20 mouse cellular contexts compared by ENCODE assay signal in the genomic region with DNA sequence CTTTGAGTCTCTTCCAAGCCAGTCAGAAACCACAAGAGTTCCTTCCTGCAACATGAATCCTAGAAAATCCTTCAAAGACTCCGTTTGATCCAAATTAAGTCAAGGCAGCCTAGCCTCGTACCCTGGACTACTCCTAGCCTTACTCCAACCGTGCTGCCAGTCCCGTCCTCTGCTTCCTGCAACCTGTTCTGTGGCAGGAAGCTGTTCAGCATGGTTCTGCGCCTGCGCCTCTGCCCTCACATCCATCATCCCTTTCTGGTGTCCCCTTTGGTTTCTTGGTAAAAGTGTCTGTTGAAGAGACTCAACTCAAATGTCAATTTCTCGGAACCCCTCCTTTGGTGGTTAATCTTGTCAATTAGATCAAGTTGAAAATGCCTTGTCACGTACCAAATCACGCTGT.
DNase-seq lines count a peak whose midpoint lies in the region; ATAC-seq and TF ChIP-seq lines count a peak whose summit lies in the region.
"Had no signal": no experiment of that assay in that cellular context is flagged by ENCODE, and none has a peak within 500 bp of the region (broad histone marks: within the 10 kb centered on the region; RNA-seq: fewer than 3 reads in every experiment).

No protein-coding gene starts in this region.

- WGBS in hindbrain, embryonic 13.5 days: 88% methylated on average over 9 of the region's 9 CpGs
- WGBS in hindbrain, embryonic 14.5 days: 87% methylated on average over 9 of the region's 9 CpGs
- WGBS in forebrain, embryonic 10.5 days: 90% methylated on average over 9 of the region's 9 CpGs

- H3K36me3 ChIP-seq in hindbrain, embryonic 13.5 days: no peaks in the 10 kb centered on the region
- H3K36me3 ChIP-seq in hindbrain, embryonic 14.5 days (replicated peaks; ENCODE audit: control insufficient read depth, insufficient read depth): no peaks in the 10 kb centered on the region
- H3K36me3 ChIP-seq in myocyte (ENCODE audit: control insufficient read depth, insufficient read depth): no peaks in the 10 kb centered on the region
- no peaks in the 10 kb centered on the region for H3K36me3 ChIP-seq in forebrain, embryonic 10.5 days (replicated peaks)
- H3K36me3 ChIP-seq: forebrain, embryonic 15.5 days; heart, embryonic 13.5 days; hindbrain, embryonic 15.5 days; limb, embryonic 15.5 days; midbrain, embryonic 12.5 days had no signal

- H3K27me3 ChIP-seq in hindbrain, embryonic 13.5 days: no peaks in the 10 kb centered on the region
- H3K27me3 ChIP-seq in hindbrain, embryonic 14.5 days (ENCODE audit: control insufficient read depth, insufficient read depth, low read length): no peaks in the 10 kb centered on the region
- H3K27me3 ChIP-seq in myocyte (ENCODE audit: control insufficient read depth, insufficient read depth, insufficient read length): no peaks in the 10 kb centered on the region
- H3K27me3 ChIP-seq in forebrain, embryonic 10.5 days (ENCODE audit: poor library complexity, severe bottlenecking): no peaks in the 10 kb centered on the region
- H3K27me3 ChIP-seq: forebrain, embryonic 15.5 days; heart, embryonic 13.5 days; hindbrain, embryonic 15.5 days; limb, embryonic 15.5 days; midbrain, embryonic 12.5 days had no signal

- no peak overlapping the region for H3ac ChIP-seq in myocyte (ENCODE audit: control insufficient read depth, insufficient read length)

- H3K9ac ChIP-seq in hindbrain, embryonic 13.5 days: no peak overlapping the region
- no peak overlapping the region for H3K9ac ChIP-seq in hindbrain, embryonic 14.5 days
- H3K9ac ChIP-seq: forebrain, embryonic 15.5 days; heart, embryonic 13.5 days; hindbrain, embryonic 15.5 days; limb, embryonic 15.5 days; midbrain, embryonic 12.5 days had no signal

- H3K4me3 ChIP-seq in hindbrain, embryonic 13.5 days: no peak overlapping the region
- H3K4me3 ChIP-seq in hindbrain, embryonic 14.5 days (replicated peaks; ENCODE audit: low read length): no peak overlapping the region
- H3K4me3 ChIP-seq in myocyte: no peak overlapping the region
- no peak overlapping the region for H3K4me3 ChIP-seq in forebrain, embryonic 10.5 days
- H3K4me3 ChIP-seq: forebrain, embryonic 15.5 days; heart, adult 2 months; heart, embryonic 13.5 days; hindbrain, embryonic 15.5 days; limb, embryonic 15.5 days; midbrain, embryonic 12.5 days had no signal

- peaks cover 18% of the 10 kb centered on the region for H3K4me1 ChIP-seq in hindbrain, embryonic 13.5 days (replicated peaks)
- H3K4me1 ChIP-seq in hindbrain, embryonic 14.5 days (replicated peaks; ENCODE audit: control insufficient read depth, insufficient read depth, low read length): no peaks in the 10 kb centered on the region; the same call in none of the 2 replicates
- no peaks in the 10 kb centered on the region for H3K4me1 ChIP-seq in forebrain, embryonic 10.5 days
- H3K4me1 ChIP-seq: forebrain, embryonic 15.5 days; limb, embryonic 15.5 days had no signal

- no peak for TF ChIP-seq POLR2A in myocyte (IDR thresholded peaks at IDR 0.05; ENCODE audit: insufficient read length, low read depth)

- H3K4me2 ChIP-seq in hindbrain, embryonic 13.5 days: no peak overlapping the region
- no peak overlapping the region for H3K4me2 ChIP-seq in hindbrain, embryonic 14.5 days (replicated peaks)
- H3K4me2 ChIP-seq in myocyte (ENCODE audit: low read depth): peak overlapping the region; percentile 25
- H3K4me2 ChIP-seq: forebrain, embryonic 15.5 days; heart, embryonic 13.5 days; hindbrain, embryonic 15.5 days; limb, embryonic 15.5 days; midbrain, embryonic 12.5 days had no signal

- no peak for ATAC-seq in hindbrain, embryonic 13.5 days (ENCODE audit: low FRiP score)
- ATAC-seq in hindbrain, embryonic 14.5 days (ENCODE audit: low FRiP score): no peak
- 0 out of 2 replicates have a peak, but pooled peaks have one; percentile 42 for ATAC-seq in common myeloid progenitor, adult 5-6 weeks (replicated peaks; ENCODE audit: low read depth, poor library complexity, severe bottlenecking)
- no peak for ATAC-seq in monocyte, adult 5-6 weeks (replicated peaks; ENCODE audit: insufficient number of reproducible peaks, low FRiP score, low TSS enrichment, poor library complexity, severe bottlenecking)

- H3K9me3 ChIP-seq in hindbrain, embryonic 13.5 days: no peaks in the 10 kb centered on the region
- H3K9me3 ChIP-seq in hindbrain, embryonic 14.5 days (ENCODE audit: control insufficient read depth, low read length): no peaks in the 10 kb centered on the region
- no peaks in the 10 kb centered on the region for H3K9me3 ChIP-seq in forebrain, embryonic 10.5 days
- H3K9me3 ChIP-seq: forebrain, embryonic 15.5 days; hindbrain, embryonic 15.5 days; limb, embryonic 15.5 days; midbrain, embryonic 12.5 days had no signal

- no peak for DNase-seq in hindbrain, embryonic 14.5 days (ENCODE audit: low spot score)
- DNase-seq in 3134 (ENCODE audit: extremely low read depth, insufficient read length, low spot score): peak; percentile 17
- no peak for DNase-seq in forebrain, embryonic 10.5 days (ENCODE audit: extremely low spot score, low spot score)
- DNase-seq: cerebellum, adult 18-20 months; cerebellum, postnatal 25 days; kidney, postnatal 25 days; left cerebral cortex, postnatal 4 days; right cerebral cortex, postnatal 4 days; thymus, postnatal 25 days had no signal

- H3K79me2 ChIP-seq in myocyte (ENCODE audit: control insufficient read depth, insufficient read depth): no peaks in the 10 kb centered on the region

- 0 out of 2 replicates have a peak overlapping the region, but pooled peaks have one; percentile 44 for H3K27ac ChIP-seq in hindbrain, embryonic 13.5 days
- no peak overlapping the region for H3K27ac ChIP-seq in hindbrain, embryonic 14.5 days
- no peak overlapping the region for H3K27ac ChIP-seq in forebrain, embryonic 10.5 days
- H3K27ac ChIP-seq: forebrain, embryonic 15.5 days; heart, adult 2 months; heart, embryonic 13.5 days; limb, embryonic 15.5 days; macrophage; midbrain, embryonic 12.5 days had no signal

TF ChIP-seq in myocyte, 11 proteins besides CTCF, POLR2A, EP300 and RAD21:
- TF ChIP-seq POLR2AphosphoS2 (IDR thresholded peaks at IDR 0.05; ENCODE audit: insufficient read length, low read depth) (no peak), REST (IDR thresholded peaks at IDR 0.05; ENCODE audit: insufficient read depth, insufficient read length) (no peak), USF1 (IDR thresholded peaks at IDR 0.05; ENCODE audit: low read depth) (no peak), SRF (IDR thresholded peaks at IDR 0.05; ENCODE audit: control insufficient read depth, insufficient read length, low read depth) (no peak), MYOG (IDR thresholded peaks at IDR 0.05; ENCODE audit: control insufficient read depth in 1 of 3, insufficient read depth in 1 of 3, insufficient read length in 2 of 3, low read depth in 2 of 3) (no peak), TCF12 (IDR thresholded peaks at IDR 0.05; ENCODE audit: insufficient read depth, poor library complexity, severe bottlenecking) (no peak), CEBPB (IDR thresholded peaks at IDR 0.05; ENCODE audit: insufficient read depth, poor library complexity, severe bottlenecking) (no peak)
